Mouse (Mus musculus) right cerebral cortex, postnatal 10 days (tissue): Measurements from ENCODE around the gene Lpcat3.
"Not testable (repeated sequence)": the region's sequence is repeated elsewhere in the genome, so short reads cannot be mapped to it uniquely, and the experiment has no call there.

ENCODE experiments used
- DNase-seq, 2 experiments: peaks; one replicate each; pipeline ENCODE4 v3.0.0; 2021; ENCODE audit warnings: low spot score in 2 of 2

Lpcat3 gene

DNA sequence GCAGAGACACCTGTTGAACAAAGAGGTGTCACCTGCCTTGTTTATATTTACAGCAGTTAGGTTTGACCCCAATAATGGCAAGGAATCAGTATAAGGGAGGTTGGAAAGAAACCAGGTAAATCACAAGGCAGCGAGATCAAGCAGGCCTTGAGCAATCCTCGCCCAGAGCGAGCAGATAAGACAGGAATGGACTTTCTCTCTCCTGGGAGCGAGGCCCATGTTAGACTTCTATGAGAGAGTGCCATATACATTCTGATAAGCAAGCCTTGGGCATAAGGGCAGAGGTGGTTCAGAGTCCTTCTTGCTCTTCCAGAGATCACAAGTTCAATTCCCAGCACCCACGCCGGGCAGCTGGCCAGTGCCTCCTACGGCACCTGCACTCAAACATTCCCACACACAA is 15.9 kb downstream of the Lpcat3 start:
- no peak for DNase-seq

DNA sequence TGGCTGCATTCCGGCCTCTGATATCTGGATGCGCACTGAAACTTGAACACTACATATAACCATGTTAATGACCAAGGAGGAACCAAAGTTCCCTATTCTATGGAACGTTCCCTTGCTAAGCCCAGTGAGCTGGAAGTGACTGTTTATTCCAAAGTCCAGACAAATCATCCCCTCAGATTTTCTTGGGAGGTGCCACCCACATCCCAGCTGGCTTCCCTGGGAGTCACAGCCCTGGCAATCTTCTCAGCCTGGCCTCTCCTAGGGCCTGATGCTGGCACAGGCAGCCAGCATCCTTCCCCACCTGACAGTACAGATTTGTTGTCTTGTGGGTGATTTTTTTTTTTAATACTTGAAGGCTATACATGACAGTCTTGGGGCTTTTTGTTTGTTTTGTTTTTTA is 16.7 kb downstream of the Lpcat3 start:
- no peak for DNase-seq

GRCm38 (mm10) chr6:124682291-124682690 is 19.5 kb downstream of the Lpcat3 start:
- DNase-seq, result not testable (repeated sequence)

DNA sequence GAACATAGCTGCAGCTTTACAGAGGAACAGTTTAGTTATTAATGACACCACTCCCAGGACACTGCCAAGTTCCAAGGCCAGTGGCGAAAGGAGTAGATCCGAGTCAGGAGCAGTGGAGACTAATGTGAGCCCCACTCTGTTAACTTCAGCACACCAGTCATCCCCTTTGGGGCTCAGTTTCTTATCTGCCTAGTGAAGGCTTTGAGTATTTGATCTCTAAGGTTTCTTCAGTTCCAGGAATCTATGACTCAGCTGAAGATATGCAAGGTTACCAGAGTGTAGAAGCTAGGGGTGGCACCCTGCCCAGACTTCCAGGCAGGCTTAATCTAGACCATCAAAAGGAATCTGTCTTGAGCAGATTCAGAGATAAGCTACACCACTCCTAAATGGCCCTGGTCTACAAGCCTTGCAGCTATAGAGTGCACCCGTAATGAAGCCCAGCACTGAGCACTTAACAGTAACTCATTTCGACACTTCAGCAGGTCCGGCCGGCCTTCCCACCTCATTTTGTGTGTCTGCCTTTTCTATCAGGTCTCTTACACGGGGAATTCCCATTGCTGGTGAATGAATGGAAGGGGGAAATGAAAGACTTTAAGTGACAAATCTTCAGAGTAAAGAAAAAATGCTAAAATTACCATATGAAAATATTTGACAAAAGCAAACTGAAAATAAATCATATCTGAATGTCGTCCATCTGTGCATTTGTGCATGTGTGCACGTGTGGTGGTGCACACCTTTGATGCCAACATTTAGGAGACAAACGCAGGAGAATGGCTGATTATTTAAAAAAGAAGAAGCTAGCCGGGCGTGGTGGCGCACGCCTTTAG is 21.0 kb downstream of the Lpcat3 start:
- peak; percentile 58 to 71 for DNase-seq

- DNase-seq, result no peak
Measured at GRCm38 (mm10) chr6:124685606-124686386, 23.0 kb downstream of the Lpcat3 start.

DNA sequence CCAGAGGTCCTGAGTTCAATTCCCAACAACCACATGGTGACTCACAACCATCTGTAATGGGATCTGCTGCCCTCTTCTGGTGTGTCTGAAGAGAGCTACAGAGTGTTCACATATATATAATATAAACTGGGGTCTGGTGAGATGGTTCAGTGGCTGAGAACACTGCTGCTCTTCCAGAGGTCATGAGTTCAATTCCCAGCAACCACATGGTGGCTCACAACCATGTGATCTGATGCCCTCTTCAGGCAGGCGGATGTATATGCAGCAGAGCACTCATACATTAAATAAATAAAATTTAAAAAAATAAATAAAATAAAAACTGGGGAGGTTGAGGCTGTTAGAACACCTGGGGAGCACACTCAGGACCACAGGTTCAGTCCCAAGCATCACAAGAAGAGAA is 23.8 kb downstream of the Lpcat3 start:
- not testable (repeated sequence) for DNase-seq

GRCm38 (mm10) chr6:124688151-124688758 is 25.4 kb downstream of the Lpcat3 start:
- no peak for DNase-seq

DNA sequence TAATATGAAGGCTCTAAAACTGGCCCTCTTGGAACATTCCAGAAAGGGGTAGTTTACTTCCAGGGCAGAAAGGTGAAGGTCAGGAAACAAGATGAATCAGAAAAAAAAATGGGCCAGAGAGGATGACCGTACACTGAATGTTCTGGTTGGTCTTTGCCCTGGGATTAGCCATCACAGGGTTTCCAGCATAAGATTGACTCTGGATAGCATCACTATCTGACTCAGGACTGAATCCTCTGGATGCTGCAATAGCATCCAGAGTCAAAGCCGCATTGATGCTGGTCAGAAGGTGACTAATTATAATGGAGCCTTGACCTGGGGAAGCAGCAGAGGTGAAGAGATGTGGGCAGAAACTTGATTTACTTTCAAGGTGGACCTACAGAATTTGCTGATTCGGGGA is 26.2 kb downstream of the Lpcat3 start:
- DNase-seq, result no peak

GRCm38 (mm10) chr6:124690517-124690916 is 27.7 kb downstream of the Lpcat3 start:
- no peak for DNase-seq

DNA sequence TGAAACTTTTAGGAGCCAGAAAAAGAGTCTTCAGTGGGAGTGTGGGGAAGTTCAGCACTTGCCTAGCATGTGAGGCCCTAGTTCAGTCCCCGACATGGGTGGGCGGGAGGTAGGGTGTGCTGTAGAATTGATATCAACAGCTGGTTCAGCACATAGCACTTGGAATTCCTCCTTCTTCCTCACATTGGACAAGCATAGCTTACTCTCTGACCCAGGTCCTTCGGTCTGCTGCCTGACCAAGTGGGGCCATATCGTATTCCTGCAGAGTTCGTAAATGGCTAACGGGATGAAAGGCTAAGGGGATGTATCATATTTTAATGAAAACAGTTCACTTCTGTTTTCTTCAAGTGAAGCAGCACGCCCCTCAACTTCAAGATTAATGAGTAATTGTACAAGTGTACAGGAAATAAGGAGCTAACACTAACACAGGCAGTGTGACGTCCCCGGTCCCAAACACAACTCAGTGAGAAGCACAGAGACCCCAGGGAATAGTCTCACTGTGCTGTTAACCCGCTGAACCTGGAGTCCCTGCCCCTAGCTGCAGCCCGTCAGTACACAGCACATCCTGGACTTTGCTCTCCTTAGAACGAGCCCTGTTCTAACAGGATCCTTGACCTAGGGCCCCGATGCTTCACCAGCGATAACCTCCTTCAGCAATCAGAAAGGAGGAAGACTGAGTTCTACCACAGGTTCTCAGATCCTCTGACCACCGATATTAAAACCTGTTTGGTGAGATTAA is 30.6 kb downstream of the Lpcat3 start:
- DNase-seq, result no peak

DNA sequence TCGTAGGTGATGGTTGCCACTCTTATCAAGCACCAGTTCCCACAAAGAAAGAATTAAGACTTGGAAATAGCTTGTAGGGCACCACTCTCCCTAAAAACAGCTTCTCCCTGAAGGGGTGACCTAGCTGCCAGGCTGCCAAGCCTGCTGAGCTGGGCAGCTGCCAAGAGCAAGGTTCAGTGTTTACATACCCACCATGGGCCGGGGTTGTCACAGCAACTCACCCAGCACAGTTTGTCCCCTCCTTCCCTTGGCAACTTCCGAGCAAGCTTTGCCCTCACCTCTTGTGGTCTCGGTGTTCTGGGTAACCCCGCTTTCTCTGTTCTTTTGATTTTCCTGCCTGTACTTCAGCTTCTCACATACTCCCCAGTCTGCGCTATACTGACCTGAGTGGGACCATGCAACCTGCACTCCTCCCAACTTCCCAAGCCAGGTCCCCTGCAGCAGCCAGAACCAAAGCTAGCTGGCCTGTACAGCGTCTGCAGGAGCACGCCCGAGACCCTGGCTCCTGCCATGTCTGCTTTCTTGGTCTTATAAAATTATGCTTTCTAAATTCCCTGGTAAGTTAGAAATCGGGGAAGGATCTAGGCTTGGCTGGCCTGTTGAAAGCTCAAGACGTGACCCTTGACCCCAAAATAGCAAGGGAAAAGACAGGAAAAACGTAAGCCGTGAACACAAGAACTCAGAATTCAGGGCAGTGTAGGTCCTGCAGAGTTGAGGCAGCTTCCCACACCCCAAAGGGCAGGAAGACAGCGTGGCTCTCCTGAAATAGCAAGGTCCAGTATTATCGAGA is 31.5 kb downstream of the Lpcat3 start:
- DNase-seq, result peak; percentile 84 to 85

DNA sequence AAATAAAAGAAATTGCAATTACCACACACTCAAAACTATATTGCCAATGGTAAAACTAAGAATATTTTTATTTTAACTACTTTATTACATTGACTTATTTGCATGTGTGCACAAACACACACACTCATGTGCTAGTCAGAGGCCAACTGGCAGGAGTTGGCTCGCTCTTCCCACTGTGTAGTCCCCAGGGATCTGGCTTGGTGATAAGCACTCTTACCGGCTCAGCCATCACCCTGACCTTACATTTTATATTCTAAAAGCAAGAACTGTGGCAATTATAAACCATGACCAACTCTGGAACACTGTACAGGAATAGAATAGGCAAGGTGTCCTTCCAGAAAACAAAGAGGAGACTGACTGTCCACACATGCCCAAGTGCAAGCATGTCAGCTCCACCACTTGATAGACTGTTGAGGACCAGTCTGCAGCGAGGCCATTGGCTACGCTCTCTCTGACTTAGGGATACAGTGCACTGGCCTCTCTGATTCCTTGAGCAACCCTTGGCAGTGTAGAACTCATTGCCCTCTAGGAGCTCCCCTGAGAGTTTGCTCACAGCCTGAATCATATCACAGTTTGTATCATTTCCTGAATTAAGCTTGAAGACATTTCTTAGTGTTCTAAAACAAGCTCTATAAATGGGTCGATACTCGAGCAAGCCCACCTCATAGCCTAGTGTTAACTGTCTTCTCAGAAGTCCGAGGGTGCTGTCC is 33.8 kb downstream of the Lpcat3 start:
- DNase-seq, result no peak

- no peak for DNase-seq
Measured at GRCm38 (mm10) chr6:124698751-124699150, 35.9 kb downstream of the Lpcat3 start.

DNA sequence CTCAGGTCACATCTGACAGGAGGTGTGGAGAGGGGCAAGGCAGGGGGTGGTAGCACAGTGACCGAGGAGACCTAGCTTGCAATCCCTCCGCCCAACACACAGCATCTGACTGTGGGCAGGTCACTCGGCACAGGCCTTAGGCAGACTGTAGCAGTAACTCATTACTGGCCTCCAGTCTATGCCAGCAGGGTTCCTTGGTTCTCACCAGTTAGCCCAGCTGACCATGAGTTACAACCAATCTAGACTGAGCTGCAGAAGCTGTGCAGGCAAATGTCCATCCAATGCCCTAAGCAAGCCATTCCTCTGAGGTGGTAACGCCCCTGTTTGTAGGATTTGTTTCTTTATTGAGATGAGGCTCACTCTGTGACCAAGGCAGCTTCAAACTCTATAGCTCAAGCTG is 36.5 kb downstream of the Lpcat3 start:
- DNase-seq, result no peak

DNA sequence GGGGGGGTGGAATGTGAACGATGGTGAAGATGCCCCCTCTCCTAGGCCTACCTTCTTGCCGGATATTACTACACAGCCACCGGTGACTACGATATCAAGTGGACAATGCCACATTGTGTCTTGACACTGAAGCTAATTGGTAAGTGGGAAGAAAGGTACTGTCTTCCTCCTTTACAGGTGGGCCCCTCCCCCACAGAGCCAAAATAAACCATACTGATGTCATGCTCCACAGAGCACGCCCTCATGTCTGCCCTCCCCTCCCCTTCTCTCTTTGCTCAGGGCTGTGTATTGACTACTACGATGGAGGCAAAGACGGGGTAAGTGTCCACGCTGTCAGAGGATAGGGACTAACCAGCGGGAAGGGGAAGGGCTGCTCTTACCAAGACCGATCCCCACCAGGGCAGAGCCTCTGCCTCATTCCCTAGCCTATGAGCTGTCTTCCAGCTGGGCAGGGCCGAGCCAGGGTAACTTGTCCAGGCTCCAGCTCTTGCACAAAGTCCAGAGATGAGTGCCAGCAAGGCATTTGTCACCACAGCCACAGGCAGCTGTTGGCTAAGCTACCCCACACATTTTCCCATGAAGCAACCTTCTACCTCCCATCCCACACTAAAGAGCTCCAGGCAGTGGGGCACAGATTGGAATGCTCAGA is 37.3 kb downstream of the Lpcat3 start:
- DNase-seq, result peak; percentile 66 to 74

DNA sequence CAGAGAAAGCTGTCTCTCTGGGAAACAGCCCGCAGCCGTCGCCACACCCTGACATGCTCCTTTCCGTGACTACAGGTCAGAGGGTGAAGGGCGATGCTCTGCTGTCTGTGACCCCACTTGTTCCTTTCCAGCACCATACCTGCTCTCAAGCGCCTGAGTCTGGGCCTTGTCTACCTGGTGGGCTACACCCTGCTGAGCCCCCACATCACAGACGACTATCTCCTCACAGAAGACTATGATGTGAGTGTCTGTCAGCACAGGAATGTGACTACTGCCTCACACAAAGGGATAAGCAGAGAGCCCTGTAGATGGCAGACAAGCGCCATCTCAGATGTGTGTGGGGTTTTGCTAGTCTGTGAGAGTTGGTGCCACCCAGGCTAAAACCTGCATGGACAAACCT is 38.5 kb downstream of the Lpcat3 start:
- DNase-seq, result no peak

- DNase-seq, result no peak
Measured at GRCm38 (mm10) chr6:124702102-124702783, 39.4 kb downstream of the Lpcat3 start.

- DNase-seq, result peak; percentile 77 to 82
Measured at GRCm38 (mm10) chr6:124702784-124703103, 39.9 kb downstream of the Lpcat3 start.

DNA sequence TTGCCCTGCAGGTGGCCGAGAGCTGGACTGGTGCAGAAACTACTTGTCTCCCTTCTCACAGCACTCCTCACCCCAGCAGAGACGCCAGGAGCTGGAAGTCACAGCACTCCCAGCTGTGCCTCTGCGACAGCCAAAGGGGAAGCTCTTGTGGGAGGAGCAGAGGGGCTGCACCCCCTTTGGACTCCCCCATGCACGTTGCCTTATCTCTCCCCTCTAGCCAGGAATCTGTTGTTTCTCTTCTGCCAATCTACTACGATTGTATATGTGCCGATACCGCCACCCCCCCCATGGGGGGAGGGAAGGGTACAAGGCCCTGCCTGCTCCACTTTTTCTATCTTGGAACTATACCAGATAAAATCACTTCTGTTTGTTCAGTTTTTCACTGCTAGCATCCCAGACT is 41.0 kb downstream of the Lpcat3 start:
- no peak for DNase-seq

GRCm38 (mm10) chr6:124704417-124704816 is 41.6 kb downstream of the Lpcat3 start:
- DNase-seq, result no peak
